Mouse (Mus musculus) ES-Bruce4 (cell line): ENCODE measurements around the gene Myo15.

ENCODE experiments used
- CTCF ChIP-seq: IDR thresholded peaks from one replicate; pipeline ENCODE4 v1.8.1; 2011; ENCODE audit warnings: low read depth, low read length
- POLR2A ChIP-seq: IDR thresholded peaks from one replicate; pipeline ENCODE4 v1.8.1; 2011; ENCODE audit warnings: low read length; ENCODE audit not compliant: insufficient read depth

DNA sequence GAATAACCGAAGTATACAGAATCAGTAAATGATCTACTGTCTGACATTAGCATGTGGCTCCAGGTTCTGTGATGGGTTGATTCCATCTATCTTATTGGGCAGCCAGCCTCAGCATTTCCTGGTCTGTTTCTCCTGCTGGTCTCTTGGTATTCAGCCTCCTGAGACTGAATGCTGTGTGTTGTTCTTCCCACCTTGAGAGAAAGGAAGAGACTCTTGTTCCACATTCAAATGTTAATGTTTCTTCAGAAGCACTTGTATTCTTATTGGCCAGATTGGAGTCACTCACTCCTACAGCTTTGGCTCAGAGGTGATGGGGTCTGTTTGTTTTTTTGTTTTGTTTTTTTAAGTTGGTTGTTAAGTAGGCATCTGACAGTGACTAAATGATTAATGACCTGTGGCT is 46.1 kb upstream of the Myo15 start:
- TF ChIP-seq CTCF (no peak), POLR2A (no peak)
